Mouse (Mus musculus) neutrophil, adult 5-6 weeks (primary cell): ENCODE measurements around the gene Catip. TPM values are rescaled to one million over a fixed set of nuclear protein-coding genes. Genes with fewer than 3 reads are reported as not detected.
"Not testable (repeated sequence)": the region's sequence is repeated elsewhere in the genome, so short reads cannot be mapped to it uniquely, and the experiment has no call there.

ENCODE experiments used
- ATAC-seq: fragments of 151-379, 151-347 bp; 2 replicates; pipeline ENCODE4 v1.8.0; 2017; ENCODE audit warnings: mild to moderate bottlenecking, moderate TSS enrichment; ENCODE audit not compliant: insufficient number of reproducible peaks, poor library complexity, low FRiP score, severe bottlenecking; ENCODE audit errors: extremely low read depth
- total RNA-seq: library from RNA; stranded (forward); fragments of 200-1000 nt; gene quantifications from 2 replicates; pipeline ENCODE4 v1.2.3, GENCODE M21; 2017

Gene Catip
- total RNA-seq: 0.86 TPM in 1 of 2 replicates, not detected in the other

- peak; percentile 65; the same call in 1 of the 2 replicates for ATAC-seq
Observed at GRCm38 (mm10) chr1:74361812-74362211, at the start of gene Catip. TSS of gene Catip (plus strand) at chr1:74362108.

GRCm38 (mm10) chr1:74313049-74313692 is 48.7 kb upstream of the Catip start:
- ATAC-seq: peak; percentile 94

- ATAC-seq: no peak
Observed at GRCm38 (mm10) chr1:74314796-74315195, 47.1 kb upstream of the Catip start.

- no peak for ATAC-seq
Observed at GRCm38 (mm10) chr1:74316114-74316827, 45.6 kb upstream of the Catip start.

- no peak for ATAC-seq
Observed at GRCm38 (mm10) chr1:74318711-74319110, 43.2 kb upstream of the Catip start.

- ATAC-seq: no peak
Observed at GRCm38 (mm10) chr1:74321396-74321795, 40.5 kb upstream of the Catip start.

GRCm38 (mm10) chr1:74326916-74327315 is 35.0 kb upstream of the Catip start:
- not testable (repeated sequence) for ATAC-seq

GRCm38 (mm10) chr1:74329899-74330431 is 31.9 kb upstream of the Catip start:
- no peak for ATAC-seq

- ATAC-seq: no peak
Observed at GRCm38 (mm10) chr1:74331046-74331681, 30.7 kb upstream of the Catip start.

- ATAC-seq: peak; percentile 92
Observed at GRCm38 (mm10) chr1:74332241-74332763, 29.6 kb upstream of the Catip start.

GRCm38 (mm10) chr1:74332930-74333329 is 29.0 kb upstream of the Catip start:
- no peak for ATAC-seq

- ATAC-seq: no peak
Observed at GRCm38 (mm10) chr1:74334607-74335006, 27.3 kb upstream of the Catip start.

GRCm38 (mm10) chr1:74335033-74335432 is 26.9 kb upstream of the Catip start:
- ATAC-seq: no peak

- ATAC-seq: no peak
Observed at GRCm38 (mm10) chr1:74335436-74336170, 26.3 kb upstream of the Catip start.

GRCm38 (mm10) chr1:74337241-74337771 is 24.6 kb upstream of the Catip start:
- ATAC-seq: no peak

GRCm38 (mm10) chr1:74338013-74338412 is 23.9 kb upstream of the Catip start:
- ATAC-seq: no peak

GRCm38 (mm10) chr1:74338626-74339025 is 23.3 kb upstream of the Catip start:
- ATAC-seq: no peak

- no peak for ATAC-seq
Observed at GRCm38 (mm10) chr1:74339917-74340316, 22.0 kb upstream of the Catip start.

- ATAC-seq: no peak
Observed at GRCm38 (mm10) chr1:74340361-74340764, 21.5 kb upstream of the Catip start.
